Mouse (Mus musculus) limb, embryonic 15.5 days (tissue): ENCODE results near the gene Chmp4b. TPM values are rescaled to one million over a fixed set of nuclear protein-coding genes. Genes with fewer than 3 reads are reported as not detected.

ENCODE experiments used
- ATAC-seq: fragments of 200-750 bp; cut with Nextera tagmentation; 2 replicates; pipeline ENCODE4 v1.8.0; 2017; ENCODE audit warnings: low read depth, moderate TSS enrichment; ENCODE audit not compliant: insufficient number of reproducible peaks, low FRiP score, low TSS enrichment
- H3K27ac ChIP-seq: fragments of 300-500 bp; sonication (generic); 2 replicates; pipeline ENCODE4 v1.5.1; 2015; ENCODE audit warnings: moderate library complexity, mild to moderate bottlenecking, inconsistent platforms
- H3K27me3 ChIP-seq: fragments of 300-500 bp; sonication (generic); 2 replicates; pipeline ENCODE4 v1.6.1; 2015; ENCODE audit warnings: inconsistent platforms
- H3K36me3 ChIP-seq: fragments of 300-500 bp; sonication (generic); 2 replicates; pipeline ENCODE4 v1.6.1; 2015; ENCODE audit warnings: inconsistent platforms
- H3K4me1 ChIP-seq: fragments of 300-500 bp; sonication (generic); 2 replicates; pipeline ENCODE4 v1.6.1; 2015; ENCODE audit warnings: inconsistent platforms
- H3K4me2 ChIP-seq: fragments of 300-500 bp; sonication (generic); 2 replicates; pipeline ENCODE4 v1.6.1; 2015; ENCODE audit warnings: mild to moderate bottlenecking, inconsistent platforms
- H3K4me3 ChIP-seq: fragments of 300-500 bp; sonication (generic); 2 replicates; pipeline ENCODE4 v1.5.1; 2015; ENCODE audit warnings: mild to moderate bottlenecking, inconsistent platforms
- H3K9ac ChIP-seq: fragments of 300-500 bp; sonication (generic); 2 replicates; pipeline ENCODE4 v1.6.1; 2015; ENCODE audit warnings: inconsistent platforms
- H3K9me3 ChIP-seq: fragments of 300-500 bp; sonication (generic); 2 replicates; pipeline ENCODE4 v1.6.1; 2016; ENCODE audit warnings: inconsistent platforms
- WGBS: fragments of 180-500 bp; shearing (Covaris S2); methylation state at CpG from one replicate; pipeline ENCODE4 v1.1.7; 2015; 5-methylcytosine and 5-hydroxymethylcytosine counted together
- polyA plus RNA-seq: library from polyadenylated mRNA; unstranded; fragments of >200 nt; fragmentation: Nextera tagmentation; extraction: Ambion mirVana; gene quantifications from 2 replicates; pipeline ENCODE4 v1.2.1, GENCODE M21; 2015

The Chmp4b gene
- polyA plus RNA-seq, 1 experiment from 2014 or later: 36.9 TPM

GRCm38 (mm10) chr2:154621684-154622083, 29.8 kb upstream of the Chmp4b start:
- H3K9me3 ChIP-seq: no peaks in the 10 kb centered on the region
- H3K4me1 ChIP-seq: no peaks in the 10 kb centered on the region
- peaks cover 23% of the 10 kb centered on the region for H3K36me3 ChIP-seq
- H3K27ac ChIP-seq: no peak overlapping the region
- H3K9ac ChIP-seq: no peak overlapping the region
- no peak overlapping the region for H3K4me2 ChIP-seq
- H3K27me3 ChIP-seq: no peaks in the 10 kb centered on the region
- 78% methylated on average over 5 of the region's 5 CpGs for WGBS
- ATAC-seq: no peak
- H3K4me3 ChIP-seq: no peak overlapping the region

- Histone ChIP-seq H3K4me2 (no peak overlapping the region), H3K9me3 (no peaks in the 10 kb centered on the region), H3K4me3 (no peak overlapping the region), H3K27me3 (no peaks in the 10 kb centered on the region), H3K4me1 (no peaks in the 10 kb centered on the region), H3K36me3 (peaks cover 28% of the 10 kb centered on the region), H3K9ac (no peak overlapping the region), H3K27ac (no peak overlapping the region)
- no peak for ATAC-seq
These were observed 27.4 kb upstream of the Chmp4b start for GRCm38 (mm10) chr2:154624137-154624536.

GRCm38 (mm10) chr2:154630531-154630930, 21.0 kb upstream of the Chmp4b start:
- Histone ChIP-seq H3K9ac (no peak overlapping the region), H3K36me3 (peaks cover 30% of the 10 kb centered on the region), H3K27me3 (no peaks in the 10 kb centered on the region), H3K4me1 (no peaks in the 10 kb centered on the region), H3K4me3 (no peak overlapping the region), H3K4me2 (no peak overlapping the region), H3K27ac (no peak overlapping the region), H3K9me3 (no peaks in the 10 kb centered on the region)
- 71% methylated on average over 5 of the region's 5 CpGs for WGBS
- no peak for ATAC-seq

- no peak for ATAC-seq
- Histone ChIP-seq H3K36me3 (peaks cover 31% of the 10 kb centered on the region), H3K9ac (no peak overlapping the region), H3K4me1 (no peaks in the 10 kb centered on the region), H3K9me3 (no peaks in the 10 kb centered on the region), H3K27ac (no peak overlapping the region), H3K27me3 (no peaks in the 10 kb centered on the region), H3K4me3 (no peak overlapping the region), H3K4me2 (no peak overlapping the region)
- WGBS: 85% methylated on average over 16 of the region's 16 CpGs
These were observed 19.2 kb upstream of the Chmp4b start for GRCm38 (mm10) chr2:154632203-154632780.

GRCm38 (mm10) chr2:154633039-154633742, 18.3 kb upstream of the Chmp4b start:
- H3K36me3 ChIP-seq: peaks cover 39% of the 10 kb centered on the region
- 91% methylated on average over 5 of the region's 5 CpGs for whole genome bisulfite sequencing

GRCm38 (mm10) chr2:154633876-154634644, 17.4 kb upstream of the Chmp4b start:
- no peaks in the 10 kb centered on the region for H3K9me3 ChIP-seq
- H3K36me3 ChIP-seq: peaks cover 40% of the 10 kb centered on the region
- no peaks in the 10 kb centered on the region for H3K27me3 ChIP-seq
- no peak overlapping the region for H3K4me2 ChIP-seq
- no peak overlapping the region for H3K27ac ChIP-seq
- H3K9ac ChIP-seq: no peak overlapping the region
- H3K4me3 ChIP-seq: no peak overlapping the region
- H3K4me1 ChIP-seq: no peaks in the 10 kb centered on the region
- 93% methylated on average over 9 of the region's 9 CpGs for WGBS
- ATAC-seq: no peak

More at GRCm38 (mm10) chr2:154633039-154633742, 18.3 kb upstream of the Chmp4b start:
- Histone ChIP-seq H3K4me3 (no peak overlapping the region), H3K9ac (no peak overlapping the region), H3K4me1 (no peaks in the 10 kb centered on the region), H3K27me3 (no peaks in the 10 kb centered on the region), H3K4me2 (no peak overlapping the region), H3K27ac (no peak overlapping the region), H3K9me3 (no peaks in the 10 kb centered on the region)
- ATAC-seq: no peak

- ATAC-seq: no peak
- no peak overlapping the region for H3K4me2 ChIP-seq
- no peak overlapping the region for H3K27ac ChIP-seq
- WGBS: 95% methylated on average over 2 of the region's 2 CpGs
- no peaks in the 10 kb centered on the region for H3K27me3 ChIP-seq
- H3K9me3 ChIP-seq: no peaks in the 10 kb centered on the region
- no peak overlapping the region for H3K9ac ChIP-seq
- H3K4me1 ChIP-seq: no peaks in the 10 kb centered on the region
- peaks cover 38% of the 10 kb centered on the region for H3K36me3 ChIP-seq
- no peak overlapping the region for H3K4me3 ChIP-seq
These were observed 15.7 kb upstream of the Chmp4b start for GRCm38 (mm10) chr2:154635826-154636225.

- Histone ChIP-seq H3K9me3 (no peaks in the 10 kb centered on the region), H3K4me3 (no peak overlapping the region), H3K4me2 (no peak overlapping the region), H3K4me1 (no peaks in the 10 kb centered on the region), H3K36me3 (peaks cover 46% of the 10 kb centered on the region), H3K27ac (no peak overlapping the region), H3K9ac (no peak overlapping the region), H3K27me3 (no peaks in the 10 kb centered on the region)
- WGBS: 94% methylated on average over 3 of the region's 3 CpGs
- no peak for ATAC-seq
These were observed 13.0 kb upstream of the Chmp4b start for GRCm38 (mm10) chr2:154638521-154638920.

- Histone ChIP-seq H3K4me2 (no peak overlapping the region), H3K9me3 (no peaks in the 10 kb centered on the region), H3K27ac (no peak overlapping the region), H3K36me3 (peaks cover 48% of the 10 kb centered on the region), H3K9ac (no peak overlapping the region), H3K4me1 (no peaks in the 10 kb centered on the region), H3K27me3 (no peaks in the 10 kb centered on the region), H3K4me3 (no peak overlapping the region)
- no peak for ATAC-seq
- WGBS: 79% methylated on average over 4 of the region's 4 CpGs
These were observed 12.4 kb upstream of the Chmp4b start for GRCm38 (mm10) chr2:154639115-154639514.

GRCm38 (mm10) chr2:154641176-154641575, 10.3 kb upstream of the Chmp4b start:
- no peak for ATAC-seq
- no peaks in the 10 kb centered on the region for H3K4me1 ChIP-seq
- no peaks in the 10 kb centered on the region for H3K27me3 ChIP-seq
- no peak overlapping the region for H3K9ac ChIP-seq
- H3K4me2 ChIP-seq: no peak overlapping the region
- H3K27ac ChIP-seq: no peak overlapping the region
- H3K4me3 ChIP-seq: no peak overlapping the region
- WGBS: 82% methylated on average over 8 of the region's 8 CpGs
- H3K36me3 ChIP-seq: peaks cover 59% of the 10 kb centered on the region
- H3K9me3 ChIP-seq: no peaks in the 10 kb centered on the region

GRCm38 (mm10) chr2:154642005-154642459, 9.5 kb upstream of the Chmp4b start:
- no peak overlapping the region for H3K27ac ChIP-seq
- WGBS: 93% methylated on average over 9 of the region's 9 CpGs
- no peak overlapping the region for H3K9ac ChIP-seq
- H3K36me3 ChIP-seq: peaks cover 59% of the 10 kb centered on the region
- no peaks in the 10 kb centered on the region for H3K27me3 ChIP-seq
- no peak for ATAC-seq
- H3K9me3 ChIP-seq: no peaks in the 10 kb centered on the region
- no peaks in the 10 kb centered on the region for H3K4me1 ChIP-seq
- no peak overlapping the region for H3K4me2 ChIP-seq
- no peak overlapping the region for H3K4me3 ChIP-seq
